12 mouse cellular contexts compared by ENCODE assay signal in genomic region chr6:128543226-128543625, GRCm38 (mm10). TPM values are rescaled to one million over a fixed set of nuclear protein-coding genes. Genes with fewer than 3 reads are reported as not detected.
DNase-seq lines count a peak whose midpoint lies in the region; ATAC-seq and TF ChIP-seq lines count a peak whose summit lies in the region.
"Had no signal": no experiment of that assay in that cellular context is flagged by ENCODE, and none has a peak within 500 bp of the region (broad histone marks: within the 10 kb centered on the region; RNA-seq: fewer than 3 reads in every experiment).

No protein-coding gene starts in this region.

- H3K9me3 ChIP-seq in lung, embryonic 14.5 days (ENCODE audit: low read depth, low read length), result no peaks in the 10 kb centered on the region
- H3K9me3 ChIP-seq: kidney, embryonic 15.5 days had no signal

- H3K36me3 ChIP-seq in lung, embryonic 14.5 days (ENCODE audit: insufficient read depth), result no peaks in the 10 kb centered on the region
- H3K36me3 ChIP-seq: kidney, embryonic 15.5 days had no signal

- DNase-seq in cerebellum, adult 18-20 months, result peak; percentile 4 to 5
- DNase-seq in ovary, postnatal 10 days (ENCODE audit: low spot score), result peak; percentile 1
- no peak for DNase-seq in ovary, postnatal 14 days (ENCODE audit: low spot score)
- peak; percentile 64 for DNase-seq in lung, embryonic 14.5 days
- DNase-seq in right cerebral cortex, postnatal 4 days, result peak; percentile 8
- no peak for DNase-seq in adrenal gland, postnatal 36 days
- no peak for DNase-seq in adrenal gland, postnatal 4 days (ENCODE audit: low spot score in 2 of 2)
- DNase-seq: adrenal gland, postnatal 25 days; forebrain, postnatal 0 days had no signal

- no peaks in the 10 kb centered on the region for H3K27me3 ChIP-seq in lung, embryonic 14.5 days (ENCODE audit: insufficient read depth, low read length)
- H3K27me3 ChIP-seq: kidney, embryonic 15.5 days had no signal

- WGBS in lung, embryonic 14.5 days, result 52% methylated on average over 13 of the region's 13 CpGs

- H3K4me3 ChIP-seq in lung, embryonic 14.5 days (ENCODE audit: low read depth, low read length), result no peak overlapping the region
- H3K4me3 ChIP-seq: kidney, embryonic 15.5 days had no signal

- TF ChIP-seq CTCF in lung, embryonic 14.5 days (IDR thresholded peaks at IDR 0.05; ENCODE audit: low read depth), result no peak

- no peak overlapping the region for H3K9ac ChIP-seq in lung, embryonic 14.5 days
- H3K9ac ChIP-seq: forebrain, postnatal 0 days; kidney, embryonic 15.5 days had no signal

- H3K4me2 ChIP-seq in lung, embryonic 14.5 days, result peak overlapping the region; percentile 10; the same call in 1 of the 2 replicates
- H3K4me2 ChIP-seq: kidney, embryonic 15.5 days had no signal

- no peak for ATAC-seq in cerebellum, adult (ENCODE audit: insufficient number of reproducible peaks, low FRiP score, low TSS enrichment)
- no peak; the same call in 1 of the 2 replicates for ATAC-seq in lung, embryonic 14.5 days (ENCODE audit: insufficient read depth)
- ATAC-seq: forebrain, postnatal 0 days had no signal

- H3K27ac ChIP-seq in lung, embryonic 14.5 days (ENCODE audit: low read depth), result no peak overlapping the region
- H3K27ac ChIP-seq: kidney, embryonic 15.5 days had no signal

- H3K4me1 ChIP-seq in lung, embryonic 14.5 days (ENCODE audit: insufficient read depth), result no peaks in the 10 kb centered on the region
- H3K4me1 ChIP-seq: kidney, embryonic 15.5 days had no signal

RNA-seq across cellular contexts. Expression of gene Pzp, which starts 16.7 kb away (rescaled TPM):
- polyA plus RNA-seq in lung, embryonic 14.5 days (2014; fragmentation: Nextera tagmentation; extraction: Ambion mirVana), result 0.04 and 0.18 TPM in 2 replicates
- 1 to 10 TPM in 1 of 2 experiments, under 1 TPM in 1; 0.26 to 1.9 TPM for total RNA-seq in adrenal gland, postnatal 36 days (2021)
- total RNA-seq in adrenal gland, postnatal 4 days (2021), result 100 to 1,000 TPM in 1 of 2 experiments, 10 to 100 TPM in 1; 15.0 to 306 TPM
- total RNA-seq: forebrain, postnatal 0 days; megakaryocyte, adult 5-6 weeks had no signal
- polyA plus RNA-seq: forebrain, postnatal 0 days had no signal

RNA-seq across cellular contexts. Expression of gene A2ml1, which starts 38.2 kb away (rescaled TPM):
- 0.64 and 1.4 TPM in 2 replicates for polyA plus RNA-seq in lung, embryonic 14.5 days (2014; fragmentation: Nextera tagmentation; extraction: Ambion mirVana)
- total RNA-seq in adrenal gland, postnatal 36 days (2021), result not detected
- 1 to 10 TPM in 1 of 2 experiments, not detected in 1; 1.1 TPM for total RNA-seq in adrenal gland, postnatal 4 days (2021)
- total RNA-seq: adrenal gland, postnatal 25 days; megakaryocyte, adult 5-6 weeks had no signal

Comparison
In these comparisons a context has a peak if more than half of its experiments do, and no peak if none do; other contexts are left out.
1. DNase-seq: peak in cerebellum, adult 18-20 months (2 of 2), ovary, postnatal 10 days (single experiment), lung, embryonic 14.5 days (single experiment) and right cerebral cortex, postnatal 4 days (single experiment); none in ovary, postnatal 14 days (single experiment), adrenal gland, postnatal 36 days (0 of 2) and adrenal gland, postnatal 4 days (0 of 2).
2. RNA of gene Pzp, which starts 16.7 kb away (total RNA-seq): 15.0 to 306 TPM in adrenal gland, postnatal 4 days; 0.26 to 1.9 TPM in adrenal gland, postnatal 36 days; every median in the first group is over 4 times any median in the second.